Mouse (Mus musculus) testis, postnatal 10 days (tissue): ENCODE measurements around the gene Ccnl2.

Experiments
- DNase-seq: peaks from one replicate; pipeline ENCODE4 v3.0.0; 2021; ENCODE audit warnings: low spot score

Gene Ccnl2

GRCm38 (mm10) chr4:155869317-155870033 is 57.2 kb downstream of the Ccnl2 start, which contains the start of the genes Cptp and Ints11:
TSS of gene Cptp (minus strand) at chr4:155869440.
TSS of gene Ints11 (plus strand) at chr4:155869546.
- DNase-seq: peak; percentile 98

DNA sequence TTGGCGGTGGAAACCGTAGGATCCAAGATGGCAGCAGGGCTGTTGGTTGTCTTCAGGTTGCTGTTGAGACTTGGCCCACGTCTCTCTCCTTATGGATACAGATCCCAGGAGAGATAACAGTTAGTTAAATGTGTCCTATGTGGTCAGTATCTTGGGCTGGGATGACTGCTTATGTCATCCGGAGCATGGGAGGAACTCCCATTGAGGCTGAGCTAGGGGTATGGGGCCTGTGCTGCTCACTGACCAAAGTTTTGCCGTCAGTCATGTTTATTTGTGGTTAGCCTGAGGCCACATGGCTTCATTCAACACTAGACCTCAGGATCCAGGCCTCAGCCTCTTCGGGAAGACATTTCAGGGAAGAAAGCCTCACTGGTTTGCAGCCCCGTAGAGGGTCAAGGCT is 59.1 kb downstream of the Ccnl2 start:
- no peak for DNase-seq
